Mouse (Mus musculus) testis, adult 10 weeks (tissue): ENCODE measurements around the gene Ctbs. TPM values are rescaled to one million over a fixed set of nuclear protein-coding genes. Genes with fewer than 3 reads are reported as not detected.

Source experiments
- polyA plus RNA-seq: library from polyadenylated mRNA; stranded (reverse); fragments of 350-450 nt; fragmentation: Illumina TruSeq; extraction: RNeasy Lipid Tissue Mini Kit (QIAGEN cat#74804); gene quantifications from one replicate; pipeline ENCODE4 v1.2.3, GENCODE M21; 2014; ENCODE audit warnings: low read depth, low replicate concordance

Gene Ctbs
- 8.6 TPM for polyA plus RNA-seq

GRCm38 (mm10) chr3:146449745-146450250 is at the start of gene Ctbs:
TSS of gene Ctbs (plus strand) at chr3:146449795.

GRCm38 (mm10) chr3:146404311-146405201 is 45.0 kb upstream of the Ctbs start, which contains the start of gene Ssx2ip:
TSS of gene Ssx2ip (plus strand) at chr3:146404642.

GRCm38 (mm10) chr3:146499431-146500002 is 49.9 kb downstream of the Ctbs start, which contains the start of the genes Spata1 and Gng5:
TSS of gene Spata1 (minus strand) at chr3:146499753.
TSS of gene Gng5 (plus strand) at chr3:146499807.

Other genes starting within 250 kb of the Ctbs start
- gene Lpar3, start 228.8 kb upstream of the Ctbs start, polyA plus RNA-seq = 21.9 TPM
- gene Ssx2ip, start 45.2 kb upstream of the Ctbs start, polyA plus RNA-seq = 419 TPM
- gene Spata1, start 50.0 kb downstream of the Ctbs start, polyA plus RNA-seq = 1,034 TPM
- gene Gng5, start 50.0 kb downstream of the Ctbs start, polyA plus RNA-seq = 719 TPM
- 78.8 TPM for gene Rpf1, start 71.6 kb downstream of the Ctbs start, polyA plus RNA-seq
- 0.31 TPM for gene Uox, start 120.6 kb downstream of the Ctbs start, polyA plus RNA-seq
- gene Dnase2b, start 165.8 kb downstream of the Ctbs start, polyA plus RNA-seq = 0.07 TPM
- gene 4930503B20Rik, start 201.5 kb downstream of the Ctbs start, polyA plus RNA-seq = 862 TPM
- gene Samd13, start 235.8 kb downstream of the Ctbs start, polyA plus RNA-seq = not detected